Mouse (Mus musculus) liver, embryonic 14 days (tissue): Measurements from ENCODE around the gene Vps52. TPM values are rescaled to one million over a fixed set of nuclear protein-coding genes. Genes with fewer than 3 reads are reported as not detected.

Experiments used
- polyA plus RNA-seq: library from polyadenylated mRNA; depleted of rRNA; stranded (reverse); fragments of >200 nt; gene quantifications from 2 replicates; pipeline ENCODE4 v1.2.3, GENCODE M21; 2012; rRNA removed

Gene Vps52
- 15.7 and 18.1 TPM in 2 replicates for polyA plus RNA-seq

DNA sequence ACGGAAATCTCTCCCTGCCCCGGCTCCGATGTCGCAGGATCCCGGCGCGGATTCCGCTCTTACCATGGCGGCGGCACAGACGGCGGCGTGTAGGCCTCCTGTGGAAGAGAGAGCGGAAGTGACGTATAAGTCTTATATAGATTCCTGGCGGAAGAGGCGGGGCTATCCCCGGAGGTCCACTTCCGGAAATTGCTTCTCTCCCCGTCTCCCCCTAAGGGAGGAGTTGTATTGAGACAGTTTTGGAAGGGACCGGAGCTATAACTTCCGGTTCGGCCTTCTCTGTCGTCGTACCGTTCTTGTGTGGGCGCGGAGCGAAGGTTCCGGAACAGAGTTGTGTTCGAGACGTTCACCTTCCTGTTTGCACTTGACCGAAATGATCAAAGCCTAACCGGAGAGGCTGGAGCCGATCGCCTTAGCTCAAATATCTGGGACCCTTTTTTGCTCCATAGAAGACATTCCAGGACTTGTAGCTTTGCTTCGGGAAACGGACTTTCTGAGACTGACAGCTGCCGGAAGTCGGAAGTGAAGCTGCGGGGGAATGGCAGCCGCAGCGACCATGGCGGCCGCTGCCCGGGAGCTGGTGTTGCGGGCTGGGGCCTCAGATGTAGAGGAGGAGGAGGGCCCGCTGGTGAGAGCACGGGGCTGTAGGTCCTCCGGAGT lies at the start of gene Vps52, which contains the start of gene Rps18:
TSS of gene Vps52 (plus strand) at position 258 of the 660 bp plus-strand sequence.
TSS of gene Rps18 (minus strand) at position 447 of the 660 bp plus-strand sequence.

DNA sequence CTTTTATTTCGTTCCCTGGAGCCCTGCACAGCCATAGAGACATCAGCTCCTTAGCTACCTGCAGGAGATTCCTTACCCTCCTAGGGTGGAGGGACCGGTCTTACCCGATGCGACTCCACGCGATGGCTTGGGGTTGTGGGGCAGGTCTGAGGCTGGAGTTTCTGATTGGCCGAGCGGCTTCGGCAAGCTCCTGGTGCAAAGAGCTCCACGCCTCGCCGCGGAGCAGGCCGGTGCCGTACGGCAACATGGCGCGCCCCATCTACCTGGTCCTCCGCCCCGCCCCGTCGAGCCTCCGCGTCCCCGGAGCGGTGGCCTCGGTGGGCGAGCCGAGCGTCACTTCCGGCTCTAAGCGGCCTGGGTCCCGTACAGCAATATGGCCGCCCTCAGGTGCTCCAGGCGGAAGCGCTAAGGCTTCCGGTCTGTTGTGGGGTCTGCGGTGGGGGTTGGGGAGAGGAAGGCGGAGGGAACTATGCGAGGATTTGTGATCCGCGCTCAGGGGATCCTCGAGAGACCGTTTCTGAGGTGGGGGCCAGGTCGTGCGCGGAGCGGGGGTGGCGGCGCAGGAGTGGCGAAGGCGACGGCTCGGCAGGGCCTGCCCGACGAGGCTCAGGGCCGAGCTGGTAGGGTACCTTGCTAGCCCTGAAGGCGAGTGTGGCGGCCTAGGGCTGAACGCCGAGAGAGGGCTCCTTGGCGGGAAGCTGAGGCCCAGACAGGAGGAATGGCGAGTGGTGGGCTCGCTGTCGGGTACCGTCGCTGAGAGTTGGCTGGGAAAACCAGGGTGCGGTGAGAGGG lies 46.3 kb upstream of the Vps52 start, which contains the start of gene Daxx:
TSS of gene Daxx (plus strand) at position 338 of the 792 bp plus-strand sequence.

DNA sequence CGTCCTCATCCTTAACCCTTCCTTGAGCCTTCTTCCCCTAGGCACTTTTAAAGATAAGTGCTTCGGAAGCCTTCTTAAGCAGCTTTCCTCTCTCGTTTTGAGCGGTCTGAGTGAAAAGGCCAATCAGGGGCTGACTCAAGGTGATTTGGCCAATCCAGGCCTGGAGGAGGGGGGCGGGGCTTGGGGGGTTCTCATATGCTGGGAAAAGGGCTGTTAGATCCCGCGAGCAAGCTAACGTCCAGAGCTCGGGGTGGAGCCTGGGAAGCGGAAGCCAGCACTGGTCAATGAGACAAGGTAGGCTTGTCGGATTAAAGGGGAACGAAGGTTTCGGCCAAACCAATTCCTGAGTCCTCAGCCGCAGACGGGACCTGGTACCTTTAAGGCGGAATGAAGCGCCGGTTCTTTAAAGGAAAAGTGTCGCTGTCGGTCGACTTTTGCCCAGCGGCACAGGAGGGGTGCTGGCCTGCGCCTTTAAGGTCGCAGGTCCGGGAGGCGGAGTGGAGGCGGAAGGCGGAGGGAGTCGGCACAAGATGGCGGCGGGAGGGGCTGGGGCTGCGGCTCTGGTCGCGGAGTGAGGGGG lies 39.9 kb upstream of the Vps52 start, which contains the start of the genes Tapbp and Zbtb22:
TSS of gene Tapbp (plus strand) at position 229 of the 580 bp plus-strand sequence.
TSS of gene Zbtb22 (plus strand) at position 234 of the 580 bp plus-strand sequence.

DNA sequence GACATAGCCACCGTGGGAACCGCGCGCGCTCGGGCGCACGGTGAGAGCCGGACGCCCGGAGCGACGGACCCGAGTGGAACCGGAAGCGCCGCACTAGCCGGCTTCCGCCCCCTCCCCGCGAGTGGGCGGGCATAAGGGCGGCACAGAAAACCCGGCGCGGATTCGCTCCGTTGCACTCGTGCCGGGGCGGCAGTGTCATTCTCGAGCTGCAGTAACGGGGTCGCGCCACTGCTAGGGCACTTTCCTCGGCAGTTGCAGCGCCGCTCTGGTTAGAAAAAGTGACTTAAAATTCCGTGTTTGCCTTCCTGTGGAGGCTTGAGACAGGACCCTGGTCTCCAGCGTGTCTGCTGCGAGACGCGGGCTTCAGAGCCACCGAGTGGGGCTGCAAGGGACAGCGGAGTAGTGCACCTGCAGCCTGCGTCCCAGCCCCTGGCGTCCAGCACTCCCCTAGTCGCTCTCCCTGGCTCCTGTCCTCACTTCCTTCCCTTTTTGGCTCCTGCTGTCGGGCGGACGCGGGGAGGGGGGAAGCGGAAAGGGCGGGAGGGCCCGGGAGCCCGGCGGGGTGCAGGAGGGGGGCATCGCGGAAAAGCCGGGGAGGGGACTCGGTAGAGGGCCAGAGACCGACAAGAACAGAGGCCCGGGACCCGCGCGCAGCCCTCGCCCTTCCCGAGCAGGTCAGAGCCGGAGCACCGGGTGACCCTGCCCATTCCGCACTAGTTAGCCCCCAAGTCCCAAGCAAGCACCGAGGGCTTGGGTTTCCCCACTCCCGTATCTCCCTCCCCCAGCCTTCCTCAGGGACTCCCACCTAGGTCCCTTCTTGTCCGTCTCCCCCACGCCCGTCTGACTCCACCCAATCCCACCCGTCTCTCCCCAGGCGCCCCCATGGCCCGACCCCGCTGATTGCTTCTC lies 26.0 kb upstream of the Vps52 start, which contains the start of gene Rgl2:
TSS of gene Rgl2 (plus strand) at position 173 of the 909 bp plus-strand sequence.

DNA sequence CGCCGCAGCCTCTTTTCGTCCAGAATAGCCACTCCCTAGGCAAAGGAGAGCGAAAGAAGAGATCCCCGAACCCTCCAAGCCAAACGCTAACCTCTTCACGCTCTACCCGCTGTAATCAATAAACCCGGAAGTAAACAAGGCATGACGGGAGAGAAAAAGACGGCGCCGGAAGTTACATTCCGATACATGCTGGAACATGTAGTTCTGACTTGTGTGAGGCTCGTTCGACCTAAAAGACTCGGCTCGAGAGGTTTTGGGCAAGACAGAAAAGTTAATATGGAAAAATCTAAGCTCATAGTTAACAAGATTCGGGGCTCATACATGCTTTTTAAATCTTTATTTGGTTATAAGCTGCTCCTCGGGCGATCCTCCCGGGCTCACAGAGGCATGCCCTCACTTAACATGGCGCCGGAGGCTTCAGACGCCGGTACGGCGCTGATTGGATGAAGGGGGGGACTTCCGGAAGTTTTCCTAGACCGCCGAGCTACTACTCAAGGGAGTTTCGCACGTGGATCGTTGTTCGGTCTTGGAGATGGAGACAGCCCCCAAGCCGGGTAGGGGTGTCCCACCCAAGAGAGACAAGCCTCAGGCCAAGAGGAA lies 15.3 kb upstream of the Vps52 start, which contains the start of the genes Pfdn6 and Wdr46:
TSS of gene Pfdn6 (minus strand) at position 138 of the 600 bp plus-strand sequence.
TSS of gene Wdr46 (plus strand) at position 455 of the 600 bp plus-strand sequence.

DNA sequence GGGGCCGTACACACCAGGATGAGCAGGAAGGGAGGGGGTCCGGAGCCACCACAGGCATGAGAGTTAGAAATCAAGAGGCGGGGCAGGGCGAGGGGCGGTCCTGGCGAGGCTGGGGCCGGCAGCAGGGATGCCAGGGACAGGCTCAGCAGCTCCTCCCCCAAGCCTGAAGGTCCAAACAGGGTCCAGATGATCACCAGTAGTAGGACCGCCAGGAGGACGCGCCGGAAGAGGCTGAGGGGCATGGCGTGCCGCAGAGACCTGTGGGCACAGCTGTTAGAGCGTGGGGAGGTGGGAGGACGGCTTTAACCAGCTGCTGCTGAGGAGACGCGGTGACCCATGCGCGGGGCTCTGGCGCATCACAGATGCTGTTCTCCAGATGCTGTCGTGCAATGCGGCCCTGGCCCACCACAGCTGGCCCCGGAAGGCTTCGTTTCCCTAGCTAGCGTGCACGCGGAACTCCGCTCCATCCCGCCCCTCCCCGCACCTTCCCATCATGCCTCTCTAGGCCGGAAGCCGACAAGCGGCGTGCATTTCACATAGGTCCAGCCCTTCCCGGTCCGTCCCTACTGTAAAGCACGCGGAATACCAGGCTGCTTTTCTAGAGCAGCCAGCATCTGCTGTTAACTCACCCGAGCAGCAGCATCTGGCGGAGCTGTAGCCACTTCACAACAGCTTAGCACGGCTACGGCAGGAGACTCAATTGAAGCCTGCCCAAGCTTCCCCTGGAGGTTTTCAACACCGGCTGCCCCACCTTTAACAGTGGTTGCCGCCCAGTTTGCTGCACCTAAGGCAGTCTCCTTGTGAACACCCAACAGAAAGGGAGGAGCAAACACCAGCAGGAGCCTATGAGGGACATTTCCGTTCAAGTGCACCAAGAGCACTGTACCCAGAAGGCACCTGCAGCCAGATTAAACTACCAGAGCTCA lies 4.3 kb upstream of the Vps52 start, which contains the start of gene B3galt4:
TSS of gene B3galt4 (minus strand) at position 468 of the 926 bp plus-strand sequence.

DNA sequence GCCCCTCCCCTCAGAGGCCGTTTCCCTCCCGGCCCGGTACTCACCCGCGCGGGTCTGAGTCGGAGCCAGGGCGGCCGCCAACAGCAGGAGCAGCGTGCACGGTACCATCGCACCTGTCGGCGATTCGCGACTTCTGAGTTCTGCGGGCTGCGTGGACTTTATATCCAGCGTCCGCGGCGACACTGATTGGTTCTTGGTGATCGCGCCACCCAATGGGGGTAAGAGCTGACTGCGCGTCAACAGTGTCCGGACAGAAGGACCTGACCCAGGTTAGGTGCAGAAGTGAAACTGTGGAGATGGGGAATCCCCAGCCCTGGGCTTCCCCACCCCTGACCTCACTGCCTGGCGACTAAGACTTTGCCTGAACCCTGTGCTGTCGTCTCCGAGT lies 44.5 kb downstream of the Vps52 start, which contains the start of gene H2-K1:
TSS of gene H2-K1 (minus strand) at position 198 of the 388 bp plus-strand sequence.

Other genes with a start within 250 kb of the Vps52 start
- gene March2, start 237.1 kb upstream of the Vps52 start, polyA plus RNA-seq: 133 and 171 TPM in 2 replicates
- gene Rab11b, start 195.3 kb upstream of the Vps52 start, polyA plus RNA-seq: 84.2 and 94.7 TPM in 2 replicates
- 5.3 and 6.5 TPM in 2 replicates for gene Angptl4, start 174.0 kb upstream of the Vps52 start, polyA plus RNA-seq
- gene Kank3, start 145.3 kb upstream of the Vps52 start, polyA plus RNA-seq: 7.5 and 8.2 TPM in 2 replicates
- gene Rps28, start 131.2 kb upstream of the Vps52 start, polyA plus RNA-seq: 798 and 847 TPM in 2 replicates
- 125 and 147 TPM in 2 replicates for gene Ndufa7, start 131.2 kb upstream of the Vps52 start, polyA plus RNA-seq
- 6.8 TPM in 2 replicates for gene Cd320, start 112.7 kb upstream of the Vps52 start, polyA plus RNA-seq
- not detected in 2 replicates for gene Gm7029, start 82.0 kb upstream of the Vps52 start, polyA plus RNA-seq
- 37.2 and 40.2 TPM in 2 replicates for gene Kifc1, start 65.2 kb upstream of the Vps52 start, polyA plus RNA-seq
- gene Platr17, start 50.7 kb upstream of the Vps52 start, polyA plus RNA-seq: 0.45 and 0.64 TPM in 2 replicates
- gene Daxx, start 46.4 kb upstream of the Vps52 start, polyA plus RNA-seq: 13.5 and 16.7 TPM in 2 replicates
- gene Tapbp, start 39.9 kb upstream of the Vps52 start, polyA plus RNA-seq: 8.7 and 12.3 TPM in 2 replicates
- gene Zbtb22, start 39.9 kb upstream of the Vps52 start, polyA plus RNA-seq: 10.9 and 11.4 TPM in 2 replicates
- 15.3 and 15.4 TPM in 2 replicates for gene Rgl2, start 26.3 kb upstream of the Vps52 start, polyA plus RNA-seq
- gene Pfdn6, start 15.5 kb upstream of the Vps52 start, polyA plus RNA-seq: 72.9 and 74.1 TPM in 2 replicates
- 17.6 and 21.4 TPM in 2 replicates for gene Wdr46, start 15.2 kb upstream of the Vps52 start, polyA plus RNA-seq
- gene B3galt4, start 4.3 kb upstream of the Vps52 start, polyA plus RNA-seq: 1.0 and 1.2 TPM in 2 replicates
- gene Rps18, start 189 bp downstream of the Vps52 start, polyA plus RNA-seq: 1,154 and 1,315 TPM in 2 replicates
- 115 and 137 TPM in 2 replicates for gene H2-K1, start 44.5 kb downstream of the Vps52 start, polyA plus RNA-seq
- gene Ring1, start 68.9 kb downstream of the Vps52 start, polyA plus RNA-seq: 9.6 and 10.5 TPM in 2 replicates
- 28.0 and 29.0 TPM in 2 replicates for gene H2-Ke6, start 72.2 kb downstream of the Vps52 start, polyA plus RNA-seq
- gene Slc39a7, start 75.9 kb downstream of the Vps52 start, polyA plus RNA-seq: 27.2 and 30.7 TPM in 2 replicates
- gene Rxrb, start 76.0 kb downstream of the Vps52 start, polyA plus RNA-seq: 15.0 and 18.0 TPM in 2 replicates
- 0.27 and 0.33 TPM in 2 replicates for gene Col11a2, start 83.6 kb downstream of the Vps52 start, polyA plus RNA-seq
- 0.32 and 0.41 TPM in 2 replicates for gene H2-Oa, start 136.5 kb downstream of the Vps52 start, polyA plus RNA-seq
- 2.2 and 3.2 TPM in 2 replicates for gene H2-DMa, start 163.7 kb downstream of the Vps52 start, polyA plus RNA-seq
- 53.0 and 53.8 TPM in 2 replicates for gene Brd2, start 166.8 kb downstream of the Vps52 start, polyA plus RNA-seq
- 0.18 and 0.41 TPM in 2 replicates for gene H2-DMb2, start 187.5 kb downstream of the Vps52 start, polyA plus RNA-seq
- 0.68 and 1.0 TPM in 2 replicates for gene H2-DMb1, start 197.3 kb downstream of the Vps52 start, polyA plus RNA-seq
- gene Tap1, start 231.7 kb downstream of the Vps52 start, polyA plus RNA-seq: 2.4 and 2.7 TPM in 2 replicates
- gene Psmb9, start 232.0 kb downstream of the Vps52 start, polyA plus RNA-seq: 5.4 and 6.2 TPM in 2 replicates
- 10.8 and 12.8 TPM in 2 replicates for gene Psmb8, start 241.9 kb downstream of the Vps52 start, polyA plus RNA-seq
- gene Tap2, start 247.7 kb downstream of the Vps52 start, polyA plus RNA-seq: 2.8 and 3.3 TPM in 2 replicates